Mouse (Mus musculus) mouse embryonic stem cell (cell line): ENCODE data around the gene Dyrk3.
"Not testable (repeated sequence)": the region's sequence is repeated elsewhere in the genome, so short reads cannot be mapped to it uniquely, and the experiment has no call there.

Experiments used
- in situ Hi-C, 2 experiments: fragments of 300-500 bp; cut with MboI; formaldehyde crosslinking; loops; 1 replicate in 1 of 2; 3 replicates in 1 of 2; pipeline ENCODE4 v1.14.3; 2019 to 2020; ENCODE audit warnings: low sequenced_read_pairs in 2 of 2, low pct_unique_long_range_greater_than_20kb in 1 of 2, mixed read lengths in 1 of 2; ENCODE audit not compliant: unreplicated experiment in 1 of 2

Gene Dyrk3

DNA sequence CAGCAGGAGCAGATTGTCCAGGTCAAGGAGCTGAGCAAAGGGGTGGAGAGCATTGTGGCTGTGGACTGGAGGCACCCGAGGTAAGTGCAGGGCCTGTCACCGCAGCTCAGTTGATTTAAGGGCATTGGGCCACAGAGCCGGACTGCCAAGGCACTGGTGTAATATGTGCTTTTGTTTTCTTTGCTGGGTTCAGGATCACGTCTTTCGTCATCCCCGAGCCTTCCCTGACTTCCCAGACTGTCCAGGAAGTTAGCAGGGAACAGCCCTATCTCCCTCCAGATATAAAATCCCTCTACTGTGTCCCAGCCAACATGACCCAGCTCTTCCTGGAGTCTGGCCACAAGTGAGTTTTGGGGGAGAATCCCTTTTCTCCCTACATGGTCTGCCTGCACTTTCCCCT, 26.3 kb upstream of the Dyrk3 start:
- in situ Hi-C loops = no loop called here

DNA sequence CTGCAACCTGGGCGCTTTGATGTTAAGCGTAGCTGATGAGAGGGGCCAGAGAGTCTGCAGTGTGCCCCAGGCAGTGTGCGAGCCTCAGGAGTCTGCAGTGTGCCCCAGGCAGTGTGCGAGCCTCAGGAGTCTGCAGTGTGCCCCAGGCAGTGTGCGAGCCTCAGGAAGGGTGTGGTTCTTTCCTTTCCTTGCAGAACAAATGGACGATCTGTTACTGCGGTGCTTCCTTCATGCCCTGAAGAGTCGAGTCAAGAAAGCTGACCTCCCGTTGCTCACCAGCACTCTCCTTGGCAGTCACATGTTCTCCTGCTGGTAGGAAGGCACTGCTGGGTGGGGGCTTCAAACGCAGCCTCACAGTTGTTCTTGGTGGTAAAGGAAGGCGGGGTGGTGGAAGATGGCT, 23.0 kb upstream of the Dyrk3 start:
- in situ Hi-C loops = no loop called here

- in situ Hi-C loops = not testable (repeated sequence)
Observed at GRCm38 (mm10) chr1:131159573-131160327, 21.6 kb upstream of the Dyrk3 start.

GRCm38 (mm10) chr1:131155456-131155855, 17.3 kb upstream of the Dyrk3 start:
- in situ Hi-C loops = no loop called here

- in situ Hi-C loops = no loop called here
Observed at GRCm38 (mm10) chr1:131153018-131153629, 15.0 kb upstream of the Dyrk3 start, which contains the start of gene Eif2d. TSS of gene Eif2d (plus strand) at chr1:131153181.

DNA sequence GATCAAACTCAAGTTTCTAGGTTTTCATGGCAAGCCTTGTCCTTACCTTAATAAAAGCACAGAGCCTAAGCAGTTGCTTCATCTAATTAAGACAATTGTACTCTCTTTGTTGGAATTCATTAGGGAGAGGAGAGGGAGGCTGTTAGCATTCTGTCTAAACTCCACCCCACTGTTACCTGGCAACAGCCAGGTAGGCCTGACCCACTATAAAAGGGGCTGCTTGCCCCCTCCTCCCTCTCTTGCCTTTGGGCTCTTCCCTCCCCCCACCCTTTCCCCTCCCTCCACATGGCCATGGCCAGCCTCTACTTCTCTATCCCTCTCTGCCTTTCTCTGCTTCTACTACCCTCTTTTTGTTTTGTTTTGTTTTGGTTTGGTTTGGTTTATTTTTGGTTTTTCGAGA, 11.4 kb upstream of the Dyrk3 start:
- in situ Hi-C loops = no loop called here

- in situ Hi-C loops = no loop called here
Observed at GRCm38 (mm10) chr1:131146181-131146614, 8.1 kb upstream of the Dyrk3 start.

GRCm38 (mm10) chr1:131145222-131145621, 7.1 kb upstream of the Dyrk3 start:
- in situ Hi-C loops = not testable (repeated sequence)

GRCm38 (mm10) chr1:131142472-131142871, 4.3 kb upstream of the Dyrk3 start:
- in situ Hi-C loops = no loop called here

GRCm38 (mm10) chr1:131141449-131141848, 3.3 kb upstream of the Dyrk3 start:
- in situ Hi-C loops = no loop called here

DNA sequence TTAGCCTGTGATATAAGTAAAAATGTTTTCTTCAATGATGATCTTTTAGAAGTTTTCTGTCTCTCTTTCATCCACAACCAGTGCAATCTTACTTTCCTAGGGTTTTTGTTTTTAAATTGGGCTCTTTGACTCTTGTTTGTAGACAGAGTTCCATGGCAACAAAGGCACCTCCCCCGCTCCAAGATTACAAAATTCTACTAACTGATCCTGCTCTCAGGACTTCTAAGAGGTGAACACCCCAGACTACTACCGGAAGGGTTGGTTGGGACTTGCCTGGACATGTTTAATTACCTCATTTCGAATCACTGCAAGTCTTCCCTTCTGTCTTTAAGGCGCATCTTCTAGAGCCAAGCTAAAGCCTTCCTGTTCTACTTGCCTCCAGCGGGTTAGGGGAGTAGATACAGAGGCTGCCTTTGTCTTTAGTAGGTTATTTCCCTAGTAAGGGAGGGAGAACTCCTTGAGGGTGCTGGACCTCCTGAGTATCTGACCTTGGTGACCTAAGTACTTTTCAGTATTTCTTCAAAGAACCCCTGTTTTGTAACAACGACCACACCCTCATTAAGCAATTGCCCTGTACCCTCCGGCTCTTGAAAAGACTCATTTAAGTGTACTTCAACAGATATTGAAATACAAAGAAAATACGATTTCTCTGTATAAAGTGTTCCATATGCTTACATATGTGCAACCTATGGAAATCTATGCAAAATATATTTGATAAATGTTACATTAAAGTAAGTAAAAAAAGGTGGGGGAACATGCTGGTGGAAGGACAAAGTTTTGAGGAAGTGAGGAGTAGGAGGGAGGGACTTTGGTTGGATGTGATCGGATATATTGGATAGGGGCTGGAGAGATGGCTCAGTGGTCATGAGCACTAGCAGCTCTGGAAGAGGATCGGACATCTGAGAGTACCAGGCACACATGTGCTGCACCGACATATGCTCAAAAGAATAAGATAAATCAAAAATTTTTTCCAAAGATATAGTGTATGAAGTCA, 1.3 kb upstream of the Dyrk3 start:
- in situ Hi-C loops = no loop called here

DNA sequence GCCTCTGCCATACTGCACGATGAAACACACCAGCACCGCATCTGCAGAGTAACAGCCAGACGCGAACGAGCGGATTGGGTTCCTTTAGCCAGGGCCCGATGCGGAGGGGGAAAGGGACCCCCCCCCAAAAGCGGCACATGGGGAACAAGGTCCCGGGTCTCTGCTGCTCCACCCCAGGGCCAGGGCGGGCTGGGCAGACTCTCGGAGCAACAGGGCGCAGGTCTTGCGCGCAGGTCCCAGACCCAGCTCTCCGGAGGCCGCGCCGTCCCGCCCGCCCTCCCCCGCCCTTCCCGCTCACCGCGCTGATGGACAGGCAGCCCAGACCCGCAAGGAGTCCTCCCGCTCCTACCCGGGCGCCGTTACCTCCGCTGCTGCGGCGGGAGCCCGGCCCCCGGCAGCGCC, 422 bp downstream of the Dyrk3 start:
- in situ Hi-C loops = no loop called here

GRCm38 (mm10) chr1:131137111-131137510, 1.0 kb downstream of the Dyrk3 start:
- in situ Hi-C loops = no loop called here

DNA sequence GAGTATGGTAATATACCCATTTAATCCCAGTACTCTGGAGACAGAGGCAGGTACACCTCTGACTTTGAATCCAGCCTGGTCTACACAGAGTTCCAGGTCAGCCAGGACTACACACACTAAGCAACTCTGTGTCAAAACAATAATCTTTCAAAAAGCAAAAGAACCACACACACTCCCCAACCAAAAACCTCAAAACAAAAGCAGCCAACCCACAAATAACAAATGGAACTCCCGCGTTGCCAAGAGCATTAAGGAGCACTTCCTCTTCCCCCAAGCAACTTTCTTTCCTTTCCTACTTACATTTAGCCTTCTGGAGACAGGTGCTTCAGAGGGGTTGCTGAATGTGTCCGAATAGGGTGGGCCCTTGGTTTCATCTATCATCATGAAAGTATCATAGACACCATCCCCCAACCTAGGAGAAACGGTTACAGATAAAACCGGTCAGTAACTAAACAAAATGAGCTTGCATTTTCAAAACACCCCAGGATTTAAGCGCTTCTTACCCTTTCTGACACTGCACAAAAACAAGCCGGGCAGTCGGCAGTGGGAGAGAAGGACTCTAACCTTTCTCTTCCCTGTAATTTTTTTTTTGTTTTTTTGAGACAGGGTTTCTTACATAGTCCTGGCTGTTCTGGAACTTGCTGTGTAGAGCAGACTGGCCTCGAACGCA, 2.0 kb downstream of the Dyrk3 start:
- in situ Hi-C loops = no loop called here

DNA sequence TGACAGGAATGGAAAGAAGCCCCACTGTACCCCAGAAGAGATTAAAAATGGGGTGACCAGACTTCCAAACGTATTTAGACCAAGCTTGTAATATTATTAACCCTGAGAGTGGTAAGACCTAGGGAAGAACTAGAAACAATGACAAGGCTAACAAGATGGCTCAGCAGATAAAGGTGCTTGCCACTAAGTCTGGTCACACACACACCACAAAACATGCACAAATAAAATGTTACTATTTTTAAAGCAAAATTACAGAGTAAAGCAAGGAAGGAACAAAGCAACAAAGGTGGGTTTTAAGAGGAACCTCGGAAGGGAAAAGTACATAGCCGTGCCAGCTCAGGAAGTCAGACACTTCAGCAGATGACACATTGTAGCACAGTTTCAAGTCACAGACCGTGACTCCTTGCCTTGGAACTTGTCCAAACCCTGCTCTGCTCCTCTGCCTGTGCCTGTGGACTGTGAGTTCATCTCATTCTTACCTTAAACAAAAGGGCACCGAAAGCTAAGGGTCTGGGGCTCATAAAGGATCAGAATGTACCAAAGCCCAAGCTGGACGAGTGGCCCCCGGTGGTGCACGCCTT, 3.1 kb downstream of the Dyrk3 start:
- in situ Hi-C loops = no loop called here

DNA sequence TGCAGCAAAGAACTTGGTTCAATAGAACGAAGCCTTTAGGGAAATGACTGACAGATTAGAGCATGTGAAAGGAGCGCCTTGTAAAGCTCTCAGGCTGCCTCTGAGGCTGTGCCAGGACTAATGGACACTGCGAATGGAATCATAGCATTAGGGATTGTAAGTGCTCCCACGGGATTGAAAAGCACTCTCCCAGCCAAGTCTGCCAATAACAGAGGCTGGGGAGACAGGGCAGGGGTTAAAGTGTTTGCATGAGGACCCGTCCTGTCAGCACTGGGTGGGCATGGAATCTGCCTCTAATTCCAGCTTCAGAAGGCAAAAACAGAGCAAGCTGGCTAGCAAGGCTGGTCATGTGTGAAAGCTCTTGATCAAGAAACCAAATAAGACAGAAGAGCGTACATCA, 3.9 kb downstream of the Dyrk3 start:
- in situ Hi-C loops = no loop called here

DNA sequence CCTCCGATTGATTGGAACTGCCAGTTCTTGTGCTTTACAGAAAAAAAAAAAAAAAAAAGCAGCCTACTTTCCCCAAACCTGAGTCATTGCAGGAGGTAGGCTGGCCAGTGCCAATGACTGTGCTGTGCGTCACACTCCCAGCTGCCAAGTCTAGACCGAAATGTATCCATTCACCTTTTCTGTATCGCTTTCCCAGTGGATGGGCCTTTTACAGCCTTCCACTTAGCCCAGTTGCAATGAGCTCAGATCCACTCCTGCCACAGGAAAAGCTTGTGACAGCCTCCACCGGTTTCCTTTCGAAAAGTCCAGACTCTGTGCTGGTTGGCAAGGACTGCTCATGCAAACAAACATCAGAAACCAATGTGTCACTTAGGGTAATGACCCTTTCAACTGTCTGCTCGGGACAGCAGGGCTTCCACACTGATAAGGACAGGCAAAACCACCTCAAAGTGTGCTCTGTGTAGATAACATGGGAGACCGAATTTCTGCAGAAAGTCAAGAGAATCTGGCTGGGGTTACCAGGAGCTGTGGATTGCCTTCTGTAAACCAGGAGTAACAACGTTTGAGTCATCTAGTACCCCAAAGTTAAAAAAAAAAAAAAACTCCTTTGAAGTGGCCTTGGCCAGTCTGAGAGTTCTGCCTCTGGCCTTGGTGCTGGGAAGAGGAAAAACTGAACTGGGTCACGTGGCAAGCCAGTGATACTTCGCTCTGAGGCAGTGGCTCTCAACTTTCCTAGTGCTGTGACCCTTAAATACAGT, 12.0 kb downstream of the Dyrk3 start:
- in situ Hi-C loops = loop anchor here in 1 of 2 experiments (10.0 kb wide), 1 partner anchor 129 kb away; no protein-coding TSS in a partner anchor
